Mouse (Mus musculus) liver, embryonic 14.5 days (tissue): ENCODE results near the gene Prpf38b. TPM values are rescaled to one million over a fixed set of nuclear protein-coding genes. Genes with fewer than 3 reads are reported as not detected.

Experiments used
- ATAC-seq: fragments of 200-750 bp; cut with Nextera tagmentation; 2 replicates; pipeline ENCODE4 v1.8.0; 2017; ENCODE audit warnings: moderate number of reproducible peaks, mild to moderate bottlenecking, moderate library complexity; ENCODE audit not compliant: insufficient read depth
- DNase-seq, 3 experiments: peaks; one replicate each; pipeline ENCODE4 v3.0.0-alpha.2; 2012 to 2013; ENCODE audit warnings: low read depth in 3 of 3, low spot score in 3 of 3
- H3K27ac ChIP-seq: fragments of 300-500 bp; sonication (generic); 2 replicates; pipeline ENCODE4 v1.5.1; 2014; ENCODE audit warnings: moderate library complexity, mild to moderate bottlenecking, control low read depth, inconsistent platforms
- H3K27me3 ChIP-seq: fragments of 300-500 bp; sonication (generic); 2 replicates; pipeline ENCODE4 v1.6.1; 2014; ENCODE audit warnings: mild to moderate bottlenecking, low read length, moderate library complexity; ENCODE audit not compliant: control insufficient read depth, insufficient read depth
- H3K36me3 ChIP-seq: fragments of 300-500 bp; sonication (generic); replicated peaks from 2 replicates; pipeline ENCODE4 v1.6.1; 2014; ENCODE audit warnings: low read depth; ENCODE audit not compliant: control insufficient read depth, insufficient read depth
- H3K4me1 ChIP-seq, 2 experiments: fragments of 200-500 bp in 1 of 2; fragments of 300-500 bp in 1 of 2; sonication (generic) in 1 of 2; replicated peaks; 2 replicates each; pipeline ENCODE4 v1.6.1; 2012 to 2014; ENCODE audit warnings: antibody characterized with exemption in 1 of 2, inconsistent platforms in 1 of 2, low read length in 1 of 2; ENCODE audit not compliant: control insufficient read depth in 2 of 2, insufficient read depth in 2 of 2
- H3K4me2 ChIP-seq: fragments of 300-500 bp; sonication (generic); 2 replicates; pipeline ENCODE4 v1.6.1; 2014; ENCODE audit warnings: low read depth, mild to moderate bottlenecking, control low read depth, moderate library complexity
- H3K4me3 ChIP-seq, 2 experiments: fragments of 200-500 bp in 1 of 2; fragments of 300-500 bp in 1 of 2; sonication (generic) in 1 of 2; 2 replicates each; pipeline ENCODE4 v1.5.1; 2012 to 2014; ENCODE audit warnings: low read depth in 2 of 2, low read length in 2 of 2, mild to moderate bottlenecking in 2 of 2, control low read depth in 1 of 2, inconsistent platforms in 1 of 2, moderate library complexity in 1 of 2; ENCODE audit not compliant: insufficient read depth in 1 of 2
- H3K9ac ChIP-seq: fragments of 300-500 bp; sonication (generic); replicated peaks from 2 replicates; pipeline ENCODE4 v1.6.1; 2014; ENCODE audit warnings: mild to moderate bottlenecking, control low read depth, moderate library complexity
- H3K9me3 ChIP-seq: fragments of 300-500 bp; sonication (generic); 2 replicates; pipeline ENCODE4 v1.6.1; 2016; ENCODE audit warnings: low read length, mixed read lengths; ENCODE audit not compliant: control insufficient read depth
- CTCF ChIP-seq: IDR thresholded peaks from 2 replicates; pipeline ENCODE4 v1.5.1; 2016; ENCODE audit warnings: antibody characterized with exemption, low read depth, control low read depth
- EP300 ChIP-seq: IDR thresholded peaks from 2 replicates; pipeline ENCODE4 v1.6.1; 2016; ENCODE audit warnings: antibody characterized with exemption, low read depth
- WGBS: fragments of 180-500 bp; shearing (Covaris S2); extraction: QIAGEN DNeasy Blood & Tissue Kit; methylation state at CpG from one replicate; pipeline ENCODE4 v1.1.7; 2014; ENCODE audit not compliant: insufficient replicate concordance; 5-methylcytosine and 5-hydroxymethylcytosine counted together
- polyA plus RNA-seq, 2 experiments: library from polyadenylated mRNA; depleted of rRNA in 1 of 2; stranded (reverse) in 1 of 2; unstranded in 1 of 2; fragments of >200 nt; fragmentation: Nextera tagmentation in 1 of 2; extraction: Ambion mirVana in 1 of 2; gene quantifications; 2 replicates each; pipeline versions ENCODE4 v1.2.1 to v1.2.3; 2012 to 2014

The Prpf38b gene
- 29.5 and 47.5 TPM in 2 replicates for polyA plus RNA-seq (2012; rRNA removed)
- polyA plus RNA-seq (2014; fragmentation: Nextera tagmentation; extraction: Ambion mirVana): 20.2 and 22.4 TPM in 2 replicates

DNA sequence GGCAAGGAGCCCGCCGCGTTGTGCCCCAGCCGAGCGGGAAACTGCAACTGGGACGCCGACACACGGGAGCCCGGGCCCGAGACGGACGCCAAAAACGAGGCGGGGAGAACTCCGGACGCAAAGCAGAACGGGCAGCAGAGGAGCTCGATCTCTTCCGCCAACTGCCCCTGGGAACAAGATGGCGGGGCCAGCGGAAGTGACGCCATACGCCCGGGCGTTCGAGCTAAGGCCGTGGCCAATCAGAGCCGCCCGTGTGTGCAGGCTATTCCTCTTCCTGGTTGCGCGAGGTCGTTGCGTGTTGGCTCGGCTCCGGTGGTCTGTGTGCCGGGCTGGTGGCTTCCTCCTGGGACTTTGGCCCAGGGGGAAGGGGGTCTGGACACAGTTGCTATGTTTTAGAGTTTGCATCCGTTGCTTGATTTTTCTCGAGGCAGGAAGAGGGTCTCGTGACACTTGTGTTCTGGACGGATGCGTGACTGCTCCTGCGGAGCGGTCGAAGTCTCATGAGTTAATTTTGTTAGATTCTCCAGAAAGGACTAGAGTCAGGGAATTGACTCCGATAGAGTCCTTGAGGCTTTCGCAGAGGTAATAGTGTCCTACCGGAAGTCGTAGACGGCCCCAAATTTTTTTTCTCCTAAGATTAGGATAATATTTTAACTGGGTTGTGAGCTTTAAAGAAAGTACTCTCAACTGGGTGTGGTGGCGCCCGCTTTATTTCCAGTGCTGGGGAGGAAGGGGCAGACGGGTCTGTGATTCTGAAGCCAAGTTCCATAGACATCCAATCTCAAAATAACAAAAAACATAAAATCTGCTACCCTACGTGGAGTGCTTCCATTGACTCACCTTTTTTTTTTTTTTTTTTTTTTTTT, at the start of gene Prpf38b:
Gene Prpf38b (minus strand): TSS at position 180 of the 866 bp plus-strand sequence.
- DNase-seq (peak; percentile 89 to 91 (median 90)), ATAC-seq (peak; percentile 98)
- Histone ChIP-seq H3K4me3 (peak within 1 kb of the TSS; percentile 93 to 99), H3K27ac (peak within 1 kb of the TSS; percentile 95), H3K36me3 (peaks cover 22% of the 10 kb centered on the region), H3K9ac (peak within 1 kb of the TSS; percentile 97), H3K4me1 (peaks cover 13 to 15% of the 10 kb centered on the region in 2 experiments), H3K4me2 (peak within 1 kb of the TSS; percentile 97), H3K27me3 (no peaks in the 10 kb centered on the region), H3K9me3 (no peaks in the 10 kb centered on the region)
- no peak for TF ChIP-seq EP300
- no peak for TF ChIP-seq CTCF
- WGBS: under 1% methylated on average over 53 of the region's 53 CpGs

- WGBS: 54% methylated on average over 7 of the region's 7 CpGs
Measured at GRCm38 (mm10) chr3:108961226-108961625, 49.7 kb upstream of the Prpf38b start.

GRCm38 (mm10) chr3:108959680-108960295, 48.3 kb upstream of the Prpf38b start:
- Histone ChIP-seq H3K9me3 (no peaks in the 10 kb centered on the region), H3K27ac (no peak overlapping the region), H3K4me3 (no peak overlapping the region), H3K4me2 (no peak overlapping the region), H3K36me3 (no peaks in the 10 kb centered on the region), H3K9ac (no peak overlapping the region), H3K4me1 (peaks cover 0 to 3% of the 10 kb centered on the region in 2 experiments; a peak in 2 of 4 replicates), H3K27me3 (no peaks in the 10 kb centered on the region)
- DNase-seq (no peak), ATAC-seq (no peak)
- WGBS: 69% methylated on average over 13 of the region's 13 CpGs
- TF ChIP-seq CTCF: no peak
- TF ChIP-seq EP300: no peak

More at GRCm38 (mm10) chr3:108961226-108961625, 49.7 kb upstream of the Prpf38b start:
- Histone ChIP-seq H3K4me1 (peaks cover 0 to 3% of the 10 kb centered on the region in 2 experiments; a peak in 2 of 4 replicates), H3K36me3 (no peaks in the 10 kb centered on the region), H3K4me2 (no peak overlapping the region), H3K27me3 (no peaks in the 10 kb centered on the region), H3K9me3 (no peaks in the 10 kb centered on the region), H3K9ac (no peak overlapping the region), H3K4me3 (no peak overlapping the region), H3K27ac (no peak overlapping the region)
- ATAC-seq (no peak), DNase-seq (no peak)
- TF ChIP-seq CTCF (no peak), EP300 (no peak)

DNA sequence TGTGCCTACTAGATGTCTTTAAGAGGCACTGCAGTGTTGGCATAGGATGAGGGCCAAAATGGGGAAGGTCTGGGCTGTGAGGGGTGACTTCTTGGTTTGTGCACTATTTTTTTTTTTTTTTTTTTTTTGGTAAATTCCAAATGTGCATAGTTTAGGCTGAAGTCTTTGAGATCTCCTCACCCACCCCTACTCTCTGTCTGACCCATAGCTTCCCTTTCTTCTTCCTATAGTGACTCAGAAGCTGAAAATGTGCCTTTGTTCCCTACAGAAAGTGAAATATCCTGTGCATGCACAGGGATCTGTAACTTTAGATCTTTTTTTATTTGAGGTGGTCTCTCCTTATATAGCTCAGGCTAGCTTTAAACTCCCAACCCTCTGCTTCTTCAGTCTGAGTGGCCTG, 46.4 kb upstream of the Prpf38b start:
- H3K4me1 ChIP-seq: peaks cover 0 to 3% of the 10 kb centered on the region in 2 experiments; a peak in 2 of 4 replicates
- no peaks in the 10 kb centered on the region for H3K9me3 ChIP-seq
- H3K36me3 ChIP-seq: no peaks in the 10 kb centered on the region
- TF ChIP-seq CTCF: no peak
- no peak for TF ChIP-seq EP300
- H3K4me2 ChIP-seq: no peak overlapping the region
- H3K4me3 ChIP-seq: no peak overlapping the region
- H3K27ac ChIP-seq: no peak overlapping the region
- no peak for ATAC-seq
- H3K27me3 ChIP-seq: no peaks in the 10 kb centered on the region
- DNase-seq: no peak
- no peak overlapping the region for H3K9ac ChIP-seq

DNA sequence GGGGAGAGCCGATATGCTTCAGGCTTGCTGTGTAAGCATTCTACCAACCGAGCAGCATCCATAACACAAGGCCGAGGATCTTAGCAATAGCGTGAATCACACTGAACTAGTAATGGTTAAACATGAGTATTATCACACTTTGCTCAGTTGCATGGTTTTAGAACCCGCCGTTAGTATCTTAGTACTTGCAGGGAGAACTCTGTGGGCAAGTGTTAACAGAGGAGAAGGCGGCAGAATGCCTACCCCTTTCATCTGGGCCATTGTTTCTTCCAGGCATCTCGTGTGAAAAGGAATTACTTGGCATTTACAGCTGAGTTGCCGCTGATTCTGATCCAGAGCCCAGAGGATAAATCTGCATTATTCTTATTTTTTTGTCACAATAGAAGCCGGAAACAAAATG, 29.5 kb upstream of the Prpf38b start:
- H3K4me2 ChIP-seq: no peak overlapping the region
- no peaks in the 10 kb centered on the region for H3K36me3 ChIP-seq
- DNase-seq: no peak
- TF ChIP-seq CTCF (no peak), EP300 (no peak)
- WGBS: 74% methylated on average over 10 of the region's 10 CpGs
- H3K9me3 ChIP-seq: no peaks in the 10 kb centered on the region
- no peak overlapping the region for H3K9ac ChIP-seq
- H3K4me1 ChIP-seq: no peaks in the 10 kb centered on the region
- no peak overlapping the region for H3K4me3 ChIP-seq
- H3K27me3 ChIP-seq: no peaks in the 10 kb centered on the region
- no peak for ATAC-seq
- H3K27ac ChIP-seq: no peak overlapping the region
